Mouse (Mus musculus) adrenal gland, adult 2 months (tissue): Measurements from ENCODE around the gene Krt82. TPM values are rescaled to one million over a fixed set of nuclear protein-coding genes. Genes with fewer than 3 reads are reported as not detected.

Experiments
- DNase-seq: peaks from one replicate; pipeline ENCODE4 v3.0.0; 2021
- long read RNA-seq: library from polyadenylated mRNA; stranded (forward); transcript quantifications from one replicate; pipeline ENCODE4 v2.0.0, GENCODE M21; 2021
- polyA plus RNA-seq: library from polyadenylated mRNA; depleted of rRNA; stranded (reverse); fragments of >200 nt; gene quantifications from 2 replicates; pipeline ENCODE4 v1.2.3, GENCODE M21; 2012; rRNA removed
- total RNA-seq, 2 experiments: library from RNA; stranded (reverse); gene quantifications; 2 replicates each; pipeline ENCODE4 v1.2.3; 2021

Krt82 gene
- total RNA-seq, result not detected
- not detected in 2 replicates for polyA plus RNA-seq
- long read RNA-seq, result 0 reads

- no peak for DNase-seq
Measured at GRCm38 (mm10) chr15:101550567-101550966, at the start of gene Krt82. Krt82 (minus strand) TSS chr15:101550667.

- DNase-seq, result no peak
Measured at GRCm38 (mm10) chr15:101599123-101599522, 48.7 kb upstream of the Krt82 start.

GRCm38 (mm10) chr15:101588216-101588615 lies 37.7 kb upstream of the Krt82 start:
- DNase-seq, result no peak

- peak; percentile 54 for DNase-seq
Measured at GRCm38 (mm10) chr15:101584456-101584855, 34.0 kb upstream of the Krt82 start.

GRCm38 (mm10) chr15:101583211-101583965 lies 32.9 kb upstream of the Krt82 start:
- no peak for DNase-seq

GRCm38 (mm10) chr15:101581701-101582100 lies 31.2 kb upstream of the Krt82 start:
- no peak for DNase-seq

- no peak for DNase-seq
Measured at GRCm38 (mm10) chr15:101575506-101575905, 25.0 kb upstream of the Krt82 start.

- DNase-seq, result no peak
Measured at GRCm38 (mm10) chr15:101573796-101574345, 23.4 kb upstream of the Krt82 start, which contains the start of gene Krt75. Krt75 (minus strand) TSS chr15:101573904.

GRCm38 (mm10) chr15:101567780-101568179 lies 17.3 kb upstream of the Krt82 start:
- no peak for DNase-seq

GRCm38 (mm10) chr15:101562850-101563249 lies 12.4 kb upstream of the Krt82 start, which contains the start of gene Krt90:
Krt90 (minus strand) TSS chr15:101562950.
- DNase-seq, result no peak

- DNase-seq, result no peak
Measured at GRCm38 (mm10) chr15:101558034-101558646, 7.7 kb upstream of the Krt82 start.

GRCm38 (mm10) chr15:101553169-101553568 lies 2.7 kb upstream of the Krt82 start:
- DNase-seq, result peak; percentile 31

- DNase-seq, result no peak
Measured at GRCm38 (mm10) chr15:101552188-101552587, 1.7 kb upstream of the Krt82 start.

- no peak for DNase-seq
Measured at GRCm38 (mm10) chr15:101544478-101544877, 6.0 kb downstream of the Krt82 start.

- no peak for DNase-seq
Measured at GRCm38 (mm10) chr15:101542543-101542942, 7.9 kb downstream of the Krt82 start.

GRCm38 (mm10) chr15:101538580-101538900 lies 11.9 kb downstream of the Krt82 start:
- DNase-seq, result no peak

GRCm38 (mm10) chr15:101537864-101538579 lies 12.4 kb downstream of the Krt82 start:
- no peak for DNase-seq

GRCm38 (mm10) chr15:101536054-101536850 lies 14.2 kb downstream of the Krt82 start:
- DNase-seq, result no peak

GRCm38 (mm10) chr15:101532720-101533119 lies 17.7 kb downstream of the Krt82 start, which contains the start of gene Krt84:
Krt84 (minus strand) TSS chr15:101532820.
- DNase-seq, result no peak

- DNase-seq, result peak; percentile 21
Measured at GRCm38 (mm10) chr15:101522556-101523232, 27.8 kb downstream of the Krt82 start.

- peak; percentile 66 for DNase-seq
Measured at GRCm38 (mm10) chr15:101519792-101520191, 30.7 kb downstream of the Krt82 start.
